16 mouse cellular contexts compared by ENCODE assay signal in genomic region chr14:32529036-32529435, GRCm38 (mm10). TPM values are rescaled to one million over a fixed set of nuclear protein-coding genes. Genes with fewer than 3 reads are reported as not detected.
DNase-seq lines count a peak whose midpoint lies in the region.
"Had no signal": no experiment of that assay in that cellular context is flagged by ENCODE, and none has a peak within 500 bp of the region (broad histone marks: within the 10 kb centered on the region; RNA-seq: fewer than 3 reads in every experiment).

No protein-coding gene starts in this region.

- intact Hi-C loops in left cerebral cortex, postnatal 10 days (cut with DNase I) = no loop called here

- peak; percentile 21 to 38 for DNase-seq in cerebellum, postnatal 36 days
- DNase-seq in cerebellum, adult 11-12 months = no peak
- DNase-seq in left cerebral cortex, adult 18-20 months (ENCODE audit: low spot score in 2 of 2) = peak; percentile 62 to 73
- DNase-seq in left cerebral cortex, postnatal 10 days (ENCODE audit: extremely low spot score in 1 of 2, low spot score in 2 of 2) = no peak
- DNase-seq in right cerebral cortex, adult 18-20 months = peak; percentile 80
- no peak for DNase-seq in right cerebral cortex, postnatal 4 days
- DNase-seq in kidney, adult 18-20 months = no peak
- DNase-seq: adrenal gland, postnatal 25 days; B cell, adult 2 months; cerebellum, adult 9-10 months; forebrain, postnatal 0 days; gastrocnemius, postnatal 25 days; kidney, adult 11 months; kidney, postnatal 10 days; lung, postnatal 36 days; retina, postnatal 1 day had no signal

RNA-seq across cellular contexts. Expression of gene Ercc6, which starts 15.7 kb away (rescaled TPM):
- total RNA-seq in left cerebral cortex, adult 18-20 months (2021) = 10 to 100 TPM; 18.4 to 18.5 TPM
- total RNA-seq in left cerebral cortex, postnatal 10 days (2021) = 10 to 100 TPM; 16.7 to 18.9 TPM

Comparison
In these comparisons a context has a peak if more than half of its experiments do, and no peak if none do; other contexts are left out.
1. DNase-seq: peak in cerebellum, postnatal 36 days (2 of 2), left cerebral cortex, adult 18-20 months (2 of 2) and right cerebral cortex, adult 18-20 months (single experiment); none in cerebellum, adult 11-12 months (single experiment), left cerebral cortex, postnatal 10 days (0 of 2), right cerebral cortex, postnatal 4 days (single experiment) and kidney, adult 18-20 months (single experiment).